Mouse (Mus musculus): Measurements from ENCODE around the gene Psmd11.

The Psmd11 gene

DNA sequence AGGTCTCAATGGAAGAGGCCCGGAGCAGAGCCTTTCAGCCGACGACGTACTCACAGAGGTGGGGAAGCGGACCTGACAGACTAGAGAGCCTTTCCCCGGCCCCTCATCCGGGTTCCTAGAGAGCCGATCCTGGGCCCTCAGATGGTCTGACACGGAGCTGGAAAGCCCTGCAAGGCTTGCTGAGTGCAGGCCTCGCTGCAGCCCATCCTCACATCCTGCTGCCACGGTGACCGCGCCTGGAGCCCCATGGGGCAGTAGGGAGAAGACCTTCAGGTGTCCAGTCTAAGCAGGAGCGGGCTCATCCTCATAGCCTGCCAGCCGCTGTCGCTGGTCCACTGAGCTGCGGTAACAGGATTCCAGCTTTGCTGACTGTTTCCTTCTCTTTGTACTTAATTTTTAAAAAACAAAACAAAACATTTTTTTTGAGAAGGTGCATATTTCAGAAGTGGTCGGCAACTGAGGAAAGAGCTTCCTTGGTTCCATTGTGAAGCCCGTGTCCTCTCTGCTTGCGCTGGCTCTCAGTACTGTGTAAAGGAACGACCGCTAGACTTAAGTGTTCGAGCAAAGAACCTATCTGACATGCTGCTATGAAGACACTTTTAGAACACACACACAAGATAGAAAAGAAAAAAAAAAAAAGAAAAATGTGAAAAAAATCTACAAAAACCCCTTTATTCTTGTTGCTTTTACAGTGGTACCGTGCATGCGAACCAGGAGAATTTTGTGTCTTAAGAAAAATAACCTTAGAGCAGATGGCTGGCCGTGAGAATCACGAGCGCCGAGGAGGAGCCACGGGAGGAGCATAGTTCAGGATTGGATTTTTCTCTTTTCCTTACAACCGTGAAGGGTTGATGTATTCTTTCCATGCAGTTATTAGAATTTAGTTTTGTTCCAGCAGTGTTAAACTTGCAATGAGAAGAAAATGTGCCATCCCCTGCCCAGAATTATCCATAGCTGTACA is 51.8 kb downstream of the Psmd11 start:
- in situ Hi-C loops (cut with MboI, MseI) = no loop called here

DNA sequence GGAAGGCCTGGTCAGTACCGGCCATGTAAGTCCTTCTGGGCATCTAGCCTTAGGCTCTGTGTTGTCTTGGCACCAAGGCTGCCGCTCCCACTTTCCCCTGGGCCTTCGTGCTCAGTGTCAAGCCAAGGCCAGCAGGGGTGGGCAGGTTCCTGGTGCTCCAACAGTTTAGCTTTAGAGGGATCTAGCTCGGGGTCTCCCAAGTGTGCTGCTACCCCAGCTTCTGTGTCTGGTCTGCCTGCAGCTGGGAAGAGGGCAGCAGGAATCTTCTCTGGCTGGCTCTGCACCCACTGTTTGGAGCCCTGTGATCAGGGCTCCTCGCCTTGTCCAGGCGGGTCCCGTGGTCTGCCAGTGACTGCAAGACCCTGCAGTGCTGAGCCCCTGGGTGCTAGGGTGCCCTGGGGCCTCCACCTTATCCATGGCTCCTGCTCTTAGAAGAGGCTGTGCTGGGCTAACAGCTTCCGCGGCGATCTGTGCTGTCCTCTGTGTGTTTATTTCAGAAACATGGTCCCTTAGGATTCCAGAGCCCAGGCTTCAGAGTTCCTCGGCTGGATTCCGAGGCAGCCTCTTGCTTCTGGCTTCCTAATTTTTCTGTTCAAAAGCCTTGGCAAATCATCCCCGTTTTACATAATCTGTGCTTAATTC is 53.1 kb downstream of the Psmd11 start:
- in situ Hi-C loops (cut with MboI, MseI) = no loop called here

DNA sequence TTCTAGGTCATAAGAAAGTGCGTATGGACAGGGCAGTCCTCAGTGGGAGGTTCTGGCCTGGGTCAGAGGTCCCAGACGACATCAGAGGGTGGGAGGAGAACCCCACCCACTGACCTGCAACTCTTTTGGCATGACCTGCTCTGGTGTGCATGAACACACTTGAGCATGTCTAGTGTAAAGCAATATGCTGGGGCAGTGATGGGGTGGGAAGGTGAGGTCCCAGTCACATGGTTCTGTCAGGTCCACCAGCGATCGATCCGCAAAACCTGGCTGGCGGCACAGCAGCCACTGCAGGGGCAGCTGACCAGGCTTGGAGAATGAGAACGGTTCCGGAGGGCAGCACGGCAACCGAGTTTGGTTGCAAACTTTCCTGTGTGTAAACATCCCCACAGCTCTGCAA is 53.9 kb downstream of the Psmd11 start:
- in situ Hi-C loops (cut with MboI, MseI) = no loop called here

DNA sequence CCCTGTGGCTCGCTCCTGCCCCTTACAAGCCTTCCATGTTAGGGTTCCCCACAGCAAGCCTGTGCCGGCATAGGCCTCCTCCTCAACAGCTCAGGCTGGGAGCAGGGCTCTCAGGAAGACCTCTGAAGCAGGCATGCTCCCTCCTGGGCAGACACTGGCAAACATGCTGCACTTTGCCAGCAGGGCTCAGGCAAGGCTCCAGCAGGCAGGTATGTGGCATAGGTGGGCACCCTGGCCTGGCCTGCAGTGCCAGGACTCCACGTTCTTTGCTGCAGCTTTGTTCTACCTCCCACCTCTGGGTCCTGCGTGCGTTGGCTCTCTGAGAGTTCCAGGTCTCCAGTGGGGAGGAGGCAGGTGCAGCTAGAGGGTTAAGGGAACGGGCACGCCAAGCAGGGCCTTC is 54.5 kb downstream of the Psmd11 start:
- in situ Hi-C loops (cut with MboI, MseI) = no loop called here

DNA sequence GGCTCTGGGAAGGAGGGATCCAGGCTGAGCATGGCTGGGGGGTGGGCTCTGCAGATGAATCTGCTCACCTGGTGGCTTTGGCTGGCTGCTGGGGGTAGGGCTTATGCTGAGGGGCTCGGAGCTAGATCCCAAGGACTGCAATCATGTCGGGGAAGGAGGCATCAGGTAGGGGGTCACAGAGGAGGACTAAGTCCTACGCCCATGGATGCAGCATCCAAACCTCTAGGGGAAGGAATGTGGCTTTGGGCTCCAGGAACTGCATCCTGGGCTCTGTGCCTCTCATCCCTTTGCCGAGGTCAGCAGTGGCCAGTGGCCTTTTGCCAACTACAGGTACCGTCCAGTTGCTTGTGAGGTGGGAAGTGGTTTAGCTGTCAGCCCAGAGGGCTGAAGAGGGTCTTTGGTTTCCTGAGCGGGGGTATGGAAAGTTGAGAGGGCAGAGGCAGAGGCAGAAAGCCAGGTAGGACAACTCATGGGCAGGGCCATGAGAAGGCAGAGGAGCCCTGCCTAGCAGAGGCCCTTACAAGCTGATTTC is 55.2 kb downstream of the Psmd11 start:
- in situ Hi-C loops (cut with MboI, MseI) = no loop called here

DNA sequence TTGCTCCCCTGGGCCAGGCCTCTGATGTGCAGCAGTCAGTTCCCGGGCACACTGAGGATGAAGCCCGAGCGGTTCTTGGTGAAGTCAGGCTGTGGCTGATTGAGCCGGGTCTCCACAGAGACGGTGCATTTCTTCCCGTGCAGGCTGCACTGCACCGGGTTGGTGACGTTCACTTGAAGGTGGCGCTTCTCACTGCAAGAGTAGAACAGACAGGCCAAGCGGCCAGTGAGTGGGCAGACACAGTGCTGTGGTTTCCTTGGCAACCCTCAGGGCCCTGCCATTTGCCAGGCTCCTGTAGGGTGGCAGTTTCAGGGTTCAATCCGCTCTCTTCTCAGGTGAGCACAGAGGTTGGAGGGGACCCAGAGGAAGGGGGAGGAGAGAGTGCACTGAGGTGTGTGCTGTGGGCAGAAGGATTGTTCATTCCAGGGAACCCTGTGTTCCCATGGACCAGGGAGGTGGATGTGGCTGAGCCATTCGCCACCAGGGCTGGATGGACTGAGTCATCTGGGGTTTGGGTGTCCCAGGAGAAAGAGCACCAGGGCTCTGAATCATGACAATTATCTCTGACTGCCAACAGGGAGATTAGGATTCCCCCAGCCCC is 55.9 kb downstream of the Psmd11 start:
- in situ Hi-C loops (cut with MboI, MseI) = no loop called here

DNA sequence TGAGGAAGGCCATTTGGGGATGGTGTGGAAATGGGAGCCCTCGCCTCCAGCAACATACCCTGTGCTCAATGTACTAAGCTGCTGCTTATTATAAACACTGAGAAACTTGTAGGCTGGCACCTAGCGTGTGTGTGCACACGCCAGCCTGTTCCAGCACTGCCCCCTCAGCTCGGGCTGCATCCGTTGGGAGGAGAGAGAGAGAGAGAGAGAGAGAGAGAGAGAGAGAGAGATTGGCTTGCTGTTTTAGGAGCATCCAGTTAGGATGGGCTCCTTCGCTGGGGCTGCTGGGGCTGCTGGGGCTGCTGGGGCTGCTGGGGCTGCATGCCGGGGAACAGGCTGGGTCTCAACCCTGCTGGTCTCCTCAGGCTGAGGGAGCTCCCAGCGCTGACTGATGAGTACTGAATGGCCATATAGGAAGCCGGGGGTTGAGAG is 56.7 kb downstream of the Psmd11 start:
- in situ Hi-C loops (cut with MboI, MseI) = no loop called here

DNA sequence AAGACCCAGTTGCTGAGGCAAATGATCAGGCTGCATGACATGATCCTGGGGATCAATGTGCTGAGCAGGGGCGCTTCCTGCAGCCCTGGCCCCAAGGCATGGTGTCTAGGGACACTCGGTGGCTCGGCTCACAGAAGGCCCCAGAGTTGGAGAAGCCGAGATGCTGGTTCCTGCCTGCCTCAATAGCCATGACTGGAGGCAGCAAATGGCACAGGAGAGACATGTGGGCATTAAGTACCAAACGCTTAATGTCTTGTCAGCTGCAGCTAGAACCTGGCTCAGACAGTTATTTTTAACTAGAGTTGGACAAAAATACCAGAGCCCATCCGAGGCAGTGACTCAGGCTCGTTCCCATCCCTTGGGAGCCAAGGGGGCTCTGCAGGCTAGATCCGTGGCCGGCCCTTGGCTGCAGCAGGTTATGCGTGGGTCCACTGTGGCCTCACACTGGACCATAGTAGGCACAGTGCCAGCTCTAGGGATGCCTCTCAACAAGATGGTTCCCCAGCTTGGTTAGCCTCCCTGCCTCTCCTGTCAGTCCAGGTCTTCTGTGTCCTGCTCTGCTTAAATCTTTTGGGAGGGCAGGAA is 57.3 kb downstream of the Psmd11 start:
- in situ Hi-C loops (cut with MboI, MseI) = no loop called here

DNA sequence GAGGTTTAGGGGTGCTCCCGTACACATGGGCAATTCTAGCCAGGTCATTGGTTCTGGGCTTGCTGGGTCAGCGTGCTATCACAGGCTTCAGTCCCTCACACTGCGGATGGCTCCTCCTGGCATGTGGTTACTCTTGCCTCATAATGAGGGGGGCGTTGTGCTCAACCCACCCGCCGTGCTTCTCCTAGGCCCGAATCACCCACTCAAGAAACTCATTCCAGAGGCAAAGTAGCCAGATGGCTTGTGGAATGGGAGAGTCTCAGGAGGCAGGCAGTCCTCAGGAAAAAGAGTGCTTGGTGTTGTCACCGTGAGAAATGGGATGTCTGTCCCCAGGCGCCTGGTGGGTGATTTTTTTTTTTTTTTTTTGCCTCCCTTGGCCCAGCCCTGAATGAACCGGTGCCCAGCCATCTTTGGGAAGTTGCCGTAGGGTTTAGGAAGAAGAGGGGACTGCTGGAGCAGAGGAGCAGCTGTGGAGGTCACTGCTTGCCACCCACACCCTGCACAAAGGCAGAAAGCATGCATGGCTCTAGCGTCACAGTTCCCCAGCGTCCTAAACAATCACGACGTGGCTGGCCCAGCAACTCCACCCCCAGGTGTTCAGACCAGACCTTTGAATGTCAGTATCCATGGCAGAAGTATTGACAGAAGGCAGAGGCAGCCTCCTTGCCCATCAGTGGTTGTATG is 59.6 kb downstream of the Psmd11 start:
- in situ Hi-C loops (cut with MboI, MseI) = no loop called here

DNA sequence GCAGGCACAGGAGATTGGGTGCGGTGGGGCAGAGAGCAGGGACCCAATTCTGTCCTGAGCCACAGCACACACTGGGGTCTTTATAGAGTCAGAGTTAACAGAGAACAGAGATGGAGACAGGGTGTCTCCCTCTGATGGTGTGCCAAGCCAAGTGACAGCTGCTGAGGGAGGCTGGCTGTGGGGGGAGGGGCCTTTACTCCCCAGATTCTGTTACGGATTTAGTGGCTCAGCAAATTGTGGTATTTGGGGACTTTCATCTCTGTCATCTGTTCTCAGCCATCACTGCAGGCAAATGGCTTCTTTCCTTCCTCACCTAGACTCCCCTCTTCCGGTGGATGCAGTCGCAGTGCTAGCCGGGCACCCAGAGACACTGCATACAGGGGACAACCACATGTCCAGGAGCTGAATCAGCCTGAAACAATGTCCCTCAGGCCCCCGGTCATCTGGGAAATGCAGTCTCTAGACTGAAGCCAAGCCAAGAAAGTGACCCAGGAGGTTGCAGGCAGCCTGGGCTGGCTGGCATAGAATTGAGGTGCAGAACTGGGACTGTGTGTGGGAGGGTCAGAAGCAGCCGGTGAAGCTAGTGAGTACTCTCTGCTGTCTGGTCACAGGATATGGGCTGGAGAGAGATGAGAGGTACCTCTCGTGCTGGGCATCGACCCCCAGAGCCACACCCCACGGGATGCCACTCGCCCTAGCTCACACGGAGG is 60.9 kb downstream of the Psmd11 start:
- in situ Hi-C loops (cut with MboI, MseI) = no loop called here

DNA sequence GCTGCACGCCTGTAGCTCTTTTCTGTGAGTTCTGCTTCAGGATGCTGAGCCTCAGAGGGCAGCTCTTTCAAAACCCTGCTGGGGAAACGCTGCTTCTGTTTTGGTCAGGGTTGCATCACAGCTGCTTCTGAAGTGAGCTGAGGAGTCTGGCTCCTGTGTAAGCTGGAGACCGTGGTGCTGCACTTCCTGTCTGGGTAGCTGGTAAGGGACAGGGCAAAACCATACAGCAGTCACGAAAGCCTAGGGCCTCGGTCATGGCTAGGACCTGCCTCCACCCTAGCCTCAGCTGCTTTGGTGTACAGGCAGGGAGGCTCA is 61.4 kb downstream of the Psmd11 start:
- in situ Hi-C loops (cut with MboI, MseI) = loop anchor here (5.0 kb wide), 1 partner anchor 37 kb away; no protein-coding TSS in a partner anchor

DNA sequence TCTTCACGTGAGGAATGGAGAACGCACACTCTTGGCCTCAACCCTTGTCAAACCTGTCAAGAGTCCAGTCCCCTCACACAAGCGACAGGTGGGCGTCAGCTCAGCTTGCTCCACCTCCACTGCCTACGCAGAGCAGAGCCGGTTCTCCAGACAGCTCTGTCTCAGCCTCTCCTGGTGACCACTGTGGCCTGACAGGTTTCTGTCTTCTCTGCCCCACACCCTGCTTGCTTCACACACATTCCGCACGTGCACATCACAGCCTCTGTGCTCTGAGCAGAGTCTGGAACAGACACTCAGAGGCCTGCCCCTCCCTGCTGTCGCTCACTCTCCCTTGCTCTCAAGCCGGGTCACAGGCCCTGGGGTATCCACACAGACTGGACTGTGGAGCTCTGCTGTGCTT is 62.4 kb downstream of the Psmd11 start:
- in situ Hi-C loops (cut with MboI, MseI) = loop anchor here (5.0 kb wide), 1 partner anchor 36 kb away; no protein-coding TSS in a partner anchor

DNA sequence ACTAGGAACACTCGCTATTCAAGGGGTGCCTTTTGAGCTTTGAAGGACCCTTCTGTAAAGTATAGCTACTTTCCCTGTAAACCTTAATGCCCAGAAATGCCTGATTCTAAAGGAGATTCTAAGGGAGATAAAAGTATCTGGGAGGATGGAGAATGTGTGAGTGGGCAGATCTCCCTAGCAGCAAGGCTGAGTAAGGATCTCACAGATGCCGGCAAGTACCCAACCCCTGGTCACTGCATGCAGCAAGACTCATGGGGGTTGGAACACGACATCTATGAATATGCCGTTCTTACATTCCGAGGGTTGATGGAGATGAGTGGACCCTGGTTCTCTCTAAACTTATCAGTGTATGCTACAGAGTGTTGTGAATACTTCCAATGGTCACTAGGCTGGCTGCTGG is 64.8 kb downstream of the Psmd11 start:
- in situ Hi-C loops (cut with MboI, MseI) = loop anchor here (5.0 kb wide), 1 partner anchor 34 kb away; no protein-coding TSS in a partner anchor

DNA sequence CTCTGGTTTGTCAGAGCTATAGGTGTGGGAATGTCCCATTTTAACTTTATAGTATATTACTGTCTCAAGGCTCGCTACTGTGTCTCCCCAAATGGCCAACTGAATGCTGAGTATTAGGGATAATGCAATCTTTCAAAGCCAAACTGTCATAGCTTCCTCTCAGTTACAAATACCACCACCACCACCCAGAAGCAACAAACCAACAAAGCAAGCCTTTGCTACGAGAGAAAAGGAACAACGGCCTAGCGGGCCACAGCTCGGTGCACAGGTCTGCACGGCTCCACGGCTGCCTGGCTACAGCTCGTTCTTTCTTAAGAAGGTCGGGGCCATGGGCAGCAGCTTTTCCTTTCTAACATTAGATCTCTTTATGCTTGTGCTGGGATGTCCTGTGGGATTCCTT is 66.4 kb downstream of the Psmd11 start:
- in situ Hi-C loops (cut with MboI, MseI) = loop anchor here (5.0 kb wide), 1 partner anchor 32 kb away; no protein-coding TSS in a partner anchor

DNA sequence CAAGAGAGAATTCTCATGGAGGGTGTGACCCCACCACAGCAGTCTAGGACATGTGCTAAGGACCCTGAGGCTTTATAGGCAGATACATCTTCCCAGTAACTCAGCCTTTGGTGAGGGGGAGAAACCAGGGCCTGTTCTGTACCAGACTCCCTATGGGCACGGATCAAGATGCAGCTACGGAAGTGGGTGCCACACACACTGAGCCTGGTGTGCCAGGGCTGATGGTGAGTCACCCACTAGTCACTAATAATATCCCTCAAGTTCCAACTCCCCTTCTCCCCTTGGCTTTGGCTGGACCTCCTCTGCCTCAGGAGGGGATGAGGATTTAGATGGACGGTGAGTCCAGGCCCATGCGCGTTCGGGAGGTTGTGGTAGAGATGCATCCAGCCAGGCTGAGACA is 67.6 kb downstream of the Psmd11 start:
- in situ Hi-C loops (cut with MboI, MseI) = no loop called here

DNA sequence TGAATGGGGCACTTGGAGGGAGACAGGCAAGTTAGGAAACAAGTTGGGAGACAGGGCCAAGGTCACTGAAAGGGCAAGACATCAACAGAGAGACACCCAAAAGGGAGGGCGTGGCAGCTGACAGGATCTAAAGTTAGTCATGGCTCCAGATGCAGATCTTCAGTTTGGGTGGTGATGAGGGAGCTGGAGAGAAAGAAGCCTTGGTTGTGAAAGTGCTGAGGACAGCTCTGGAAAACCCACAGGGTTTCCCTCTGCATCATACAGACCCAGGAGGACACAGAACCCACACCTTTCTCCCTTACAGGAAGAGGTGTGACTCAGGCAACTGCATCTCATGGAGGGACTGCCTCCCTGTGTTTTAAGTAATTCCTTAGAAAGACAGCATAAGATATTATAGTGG is 68.2 kb downstream of the Psmd11 start:
- in situ Hi-C loops (cut with MboI, MseI) = no loop called here

DNA sequence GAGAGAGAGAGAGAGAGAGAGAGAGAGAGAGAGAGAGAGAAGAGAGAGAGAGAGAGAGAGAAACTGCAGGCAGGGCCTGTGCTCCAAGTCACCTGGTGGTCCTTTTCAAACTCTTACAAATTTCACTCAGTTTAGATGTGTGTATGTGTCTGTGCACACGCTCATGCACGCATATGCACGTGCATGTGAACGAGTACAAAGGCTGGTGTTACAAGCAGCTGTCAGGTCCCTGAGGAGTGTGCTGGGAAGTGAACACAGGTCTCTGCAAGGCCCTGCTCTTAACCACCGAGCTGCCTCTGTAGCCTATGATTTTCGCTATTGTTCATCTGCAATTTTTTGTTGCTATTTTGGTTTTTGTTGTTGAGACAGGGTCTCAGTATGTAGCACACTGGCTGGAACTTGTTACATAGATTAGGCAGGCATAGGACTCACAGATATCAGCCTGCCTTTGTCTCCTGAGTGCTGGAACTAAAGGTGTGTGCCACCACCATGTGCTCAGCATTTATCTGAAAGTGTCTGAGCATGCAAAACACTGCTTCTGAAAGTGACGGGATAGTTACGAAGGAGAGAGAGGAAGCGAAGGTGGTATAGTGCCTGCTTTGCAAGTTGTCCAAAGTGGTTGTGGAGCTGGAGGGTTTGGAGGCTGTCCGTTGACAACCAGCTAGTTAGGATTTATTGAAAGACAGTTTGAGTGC is 69.0 kb downstream of the Psmd11 start:
- in situ Hi-C loops (cut with MboI, MseI) = no loop called here

DNA sequence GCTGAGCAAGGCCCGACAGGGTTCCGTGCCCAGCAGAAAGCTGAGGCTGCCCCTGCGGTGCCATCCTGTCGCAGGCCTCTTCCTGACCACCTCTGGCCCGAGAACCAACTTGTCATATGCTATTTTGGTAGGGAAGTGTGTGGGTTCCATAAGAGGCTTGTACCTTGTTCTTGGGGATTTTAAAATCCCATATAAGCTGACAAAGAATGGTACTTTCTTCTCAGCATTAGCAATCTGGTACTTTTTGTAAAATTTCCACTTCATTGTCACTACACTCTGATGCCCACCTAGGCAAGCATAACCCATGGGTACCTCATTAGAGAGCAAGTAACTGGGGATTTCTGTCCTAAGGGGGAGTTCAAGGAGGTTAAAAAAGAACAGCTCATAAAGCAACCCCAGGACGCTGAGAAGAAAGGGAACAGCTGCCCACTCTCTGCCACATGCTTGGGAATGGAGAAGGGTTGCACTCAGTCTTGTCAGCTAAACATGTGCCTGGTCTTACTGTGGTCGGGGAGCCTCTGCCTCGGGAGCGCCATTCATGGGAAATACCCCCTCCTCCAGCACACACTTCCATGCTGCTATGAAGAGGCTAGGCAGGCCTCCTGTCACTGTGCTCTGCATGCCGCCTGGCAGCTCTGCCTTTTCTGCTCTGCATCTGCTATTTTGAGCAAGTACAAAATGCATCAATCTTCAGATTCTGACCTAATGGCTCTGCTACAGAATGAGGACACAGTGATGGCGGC is 70.1 kb downstream of the Psmd11 start:
- in situ Hi-C loops (cut with MboI, MseI) = no loop called here

DNA sequence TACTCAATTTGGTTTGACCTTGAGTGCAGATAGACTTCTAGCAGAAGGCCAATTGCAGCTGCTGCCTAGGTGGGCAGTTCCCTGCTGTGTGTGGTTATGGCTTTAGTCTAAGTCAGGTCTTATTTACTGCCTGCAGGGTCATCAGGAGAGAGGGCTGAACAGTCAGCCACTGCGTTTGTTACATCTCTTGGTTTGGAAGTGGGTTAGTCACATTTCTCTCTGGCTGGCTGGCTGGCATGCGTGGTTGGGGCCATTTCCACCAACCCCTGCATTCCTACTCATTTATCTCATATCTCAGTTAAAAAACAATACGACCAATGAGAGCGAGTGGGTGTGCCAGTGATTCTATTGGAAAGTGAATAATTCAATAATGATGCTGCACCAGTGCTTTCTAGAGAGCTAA is 71.1 kb downstream of the Psmd11 start:
- in situ Hi-C loops (cut with MboI, MseI) = no loop called here

Data from regulatory T cell (primary cell).